Mouse (Mus musculus): ENCODE results near the gene Iffo2. TPM values are rescaled to one million over a fixed set of nuclear protein-coding genes. Genes with fewer than 3 reads are reported as not detected.
"Not testable (repeated sequence)": the region's sequence is repeated elsewhere in the genome, so short reads cannot be mapped to it uniquely, and the experiment has no call there.

Gene Iffo2
- 5.1 and 5.8 TPM in 2 replicates for polyA plus RNA-seq (2015; fragmentation: Nextera tagmentation; extraction: Ambion mirVana)

DNA sequence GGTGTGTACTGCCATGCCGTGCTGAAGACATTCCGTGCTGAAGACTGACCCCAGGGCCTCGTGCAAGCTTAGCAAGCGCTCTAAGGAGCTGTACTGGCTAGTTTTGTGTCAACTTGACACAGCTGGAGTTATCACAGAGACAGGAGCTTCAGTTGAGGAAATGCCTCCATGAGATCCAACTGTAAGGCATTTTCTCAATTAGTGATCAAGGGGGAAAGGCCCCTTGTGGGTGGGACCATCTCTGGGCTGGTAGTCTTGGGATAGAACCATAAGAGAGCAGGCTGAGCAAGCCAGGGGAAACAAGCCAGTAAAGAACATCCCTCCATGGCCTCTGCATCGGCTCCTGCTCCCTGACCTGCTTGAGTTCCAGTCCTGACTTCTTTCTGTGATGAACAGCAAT is at the start of gene Iffo2:
Gene Iffo2, plus strand, starts transcription at position 301 of the 400 bp plus-strand sequence.
- WGBS: 71% methylated on average over 5 of the region's 5 CpGs

DNA sequence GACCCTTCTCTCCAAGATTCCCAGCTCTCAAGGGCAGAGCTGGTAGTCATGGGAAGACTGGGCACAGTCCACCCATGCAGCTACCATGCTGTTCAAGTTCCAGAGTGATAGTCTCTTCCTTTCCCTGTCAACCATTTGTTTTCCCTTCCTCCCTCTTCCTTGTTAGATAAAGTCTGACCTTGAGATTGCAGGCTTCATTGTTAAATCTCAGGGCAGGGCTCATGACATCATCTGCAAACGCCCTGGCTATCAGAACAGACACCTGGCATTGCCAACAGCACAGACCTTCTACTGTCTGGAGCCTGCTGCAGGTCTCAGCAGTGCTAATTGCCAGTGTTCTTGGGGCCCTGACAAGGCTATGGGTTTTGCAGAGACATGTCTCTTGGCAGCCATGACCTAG is 48.9 kb upstream of the Iffo2 start:
- H3K9ac ChIP-seq: no peak overlapping the region
- no peak for ATAC-seq (ENCODE audit: insufficient number of reproducible peaks, low FRiP score, low TSS enrichment, low read depth)
- no peaks in the 10 kb centered on the region for H3K9me3 ChIP-seq (replicated peaks)
- H3K4me2 ChIP-seq (replicated peaks): no peak overlapping the region
- no peaks in the 10 kb centered on the region for H3K27me3 ChIP-seq
- no peak overlapping the region for H3K27ac ChIP-seq (replicated peaks)
- no peaks in the 10 kb centered on the region for H3K4me1 ChIP-seq
- no peak overlapping the region for H3K4me3 ChIP-seq (replicated peaks)
- peaks cover 95% of the 10 kb centered on the region for H3K36me3 ChIP-seq
- 73% methylated on average over 1 of the region's 1 CpGs for WGBS

More for the DNA sequence above, at the start of gene Iffo2:
- H3K27me3 ChIP-seq; H3K4me2 ChIP-seq (replicated peaks); H3K4me1 ChIP-seq; H3K9me3 ChIP-seq (replicated peaks); ATAC-seq (ENCODE audit: insufficient number of reproducible peaks, low FRiP score, low TSS enrichment, low read depth); H3K4me3 ChIP-seq (replicated peaks); H3K27ac ChIP-seq (replicated peaks); H3K36me3 ChIP-seq; H3K9ac ChIP-seq: not testable (repeated sequence)

DNA sequence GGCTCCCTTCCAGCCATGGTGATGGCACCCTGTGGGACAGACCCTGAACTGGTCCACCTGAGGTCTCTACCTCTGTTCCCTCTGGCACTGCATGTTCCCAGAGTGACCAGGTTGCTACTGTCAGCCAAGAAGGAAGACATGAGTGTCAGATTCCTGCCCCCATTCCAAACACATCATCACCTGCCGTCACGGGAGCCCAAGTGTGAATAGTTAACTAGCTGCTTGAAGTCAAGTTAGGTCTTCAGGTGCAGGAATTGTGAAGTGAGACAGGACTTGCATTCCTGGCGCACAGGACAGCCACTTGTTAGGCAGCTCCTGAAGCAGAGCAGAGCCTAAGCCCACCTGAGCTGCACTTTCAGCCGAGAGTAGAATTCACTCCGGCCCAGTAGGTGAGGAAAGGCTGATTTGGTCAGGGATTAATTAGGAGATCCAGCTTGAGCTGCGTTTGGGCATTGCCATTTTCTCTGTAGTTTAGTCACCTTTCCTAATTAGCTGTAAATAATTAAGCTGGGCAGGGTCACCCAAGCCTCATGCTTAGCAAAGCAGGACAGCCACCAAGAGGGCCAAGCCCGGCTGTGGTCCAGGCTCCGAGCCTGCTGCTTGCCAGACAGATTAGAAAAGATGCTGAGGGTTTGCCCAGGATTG is 46.8 kb upstream of the Iffo2 start:
- H3K27ac ChIP-seq (replicated peaks): no peak overlapping the region
- no peak overlapping the region for H3K9ac ChIP-seq
- no peaks in the 10 kb centered on the region for H3K27me3 ChIP-seq
- WGBS: 87% methylated on average over 8 of the region's 8 CpGs
- no peaks in the 10 kb centered on the region for H3K4me1 ChIP-seq
- H3K36me3 ChIP-seq: peaks cover 97% of the 10 kb centered on the region
- H3K4me3 ChIP-seq (replicated peaks): no peak overlapping the region
- H3K4me2 ChIP-seq (replicated peaks): no peak overlapping the region
- ATAC-seq (ENCODE audit: insufficient number of reproducible peaks, low FRiP score, low TSS enrichment, low read depth): no peak
- no peaks in the 10 kb centered on the region for H3K9me3 ChIP-seq (replicated peaks)

DNA sequence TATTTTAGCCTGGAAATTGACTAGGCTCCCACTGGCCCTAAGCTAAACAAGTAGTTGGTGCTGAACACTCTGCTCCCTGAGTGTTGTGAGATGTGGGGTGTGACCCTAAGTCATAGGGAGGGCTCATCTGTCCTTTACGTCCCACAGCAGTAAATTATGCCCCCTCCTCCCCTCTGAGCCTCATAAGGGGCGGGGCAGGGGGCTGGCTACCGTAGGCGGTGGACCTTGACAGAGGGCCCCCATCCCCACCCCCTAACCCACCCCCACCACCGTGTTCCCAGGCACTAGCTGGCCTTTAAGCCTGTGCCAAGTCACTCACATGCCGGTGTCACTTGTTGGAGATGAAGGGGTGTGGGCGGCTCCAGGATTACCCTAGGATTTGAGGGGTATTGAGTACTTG is 45.9 kb upstream of the Iffo2 start:
- no peaks in the 10 kb centered on the region for H3K4me1 ChIP-seq
- no peak for ATAC-seq (ENCODE audit: insufficient number of reproducible peaks, low FRiP score, low TSS enrichment, low read depth)
- H3K27ac ChIP-seq (replicated peaks): no peak overlapping the region
- WGBS: 86% methylated on average over 7 of the region's 7 CpGs
- H3K27me3 ChIP-seq: no peaks in the 10 kb centered on the region
- H3K4me3 ChIP-seq (replicated peaks): no peak overlapping the region
- no peak overlapping the region for H3K4me2 ChIP-seq (replicated peaks)
- H3K9ac ChIP-seq: no peak overlapping the region
- H3K36me3 ChIP-seq: peaks cover 97% of the 10 kb centered on the region
- H3K9me3 ChIP-seq (replicated peaks): no peaks in the 10 kb centered on the region

DNA sequence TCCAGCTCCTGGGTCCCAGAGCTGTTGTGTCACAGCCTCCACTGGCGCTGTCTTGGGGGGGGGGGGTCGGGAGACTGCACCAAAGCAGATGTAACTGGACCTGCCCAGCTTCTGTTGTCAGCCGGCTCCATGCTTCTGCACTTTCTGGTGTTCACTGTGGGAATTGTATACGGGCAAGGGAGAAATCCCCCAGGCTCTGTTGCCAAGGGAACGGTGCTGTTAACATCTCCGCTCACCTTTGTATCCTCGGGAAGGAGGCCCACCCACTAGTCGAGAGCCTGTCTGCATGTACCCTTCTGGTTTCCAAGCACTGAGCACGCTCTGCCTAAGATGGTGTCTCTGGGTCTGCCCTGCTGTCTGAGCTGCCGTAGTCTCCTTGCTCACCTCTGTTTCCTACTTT is 43.3 kb upstream of the Iffo2 start:
- H3K9me3 ChIP-seq (replicated peaks): no peaks in the 10 kb centered on the region
- no peaks in the 10 kb centered on the region for H3K27me3 ChIP-seq
- no peak overlapping the region for H3K4me3 ChIP-seq (replicated peaks)
- peak; percentile 17; the same call in 1 of the 2 replicates for ATAC-seq (ENCODE audit: insufficient number of reproducible peaks, low FRiP score, low TSS enrichment, low read depth)
- no peak overlapping the region for H3K9ac ChIP-seq
- H3K4me1 ChIP-seq: no peaks in the 10 kb centered on the region
- no peak overlapping the region for H3K4me2 ChIP-seq (replicated peaks)
- WGBS: 40% methylated on average over 10 of the region's 10 CpGs
- H3K27ac ChIP-seq (replicated peaks): no peak overlapping the region
- peaks cover 96% of the 10 kb centered on the region for H3K36me3 ChIP-seq

DNA sequence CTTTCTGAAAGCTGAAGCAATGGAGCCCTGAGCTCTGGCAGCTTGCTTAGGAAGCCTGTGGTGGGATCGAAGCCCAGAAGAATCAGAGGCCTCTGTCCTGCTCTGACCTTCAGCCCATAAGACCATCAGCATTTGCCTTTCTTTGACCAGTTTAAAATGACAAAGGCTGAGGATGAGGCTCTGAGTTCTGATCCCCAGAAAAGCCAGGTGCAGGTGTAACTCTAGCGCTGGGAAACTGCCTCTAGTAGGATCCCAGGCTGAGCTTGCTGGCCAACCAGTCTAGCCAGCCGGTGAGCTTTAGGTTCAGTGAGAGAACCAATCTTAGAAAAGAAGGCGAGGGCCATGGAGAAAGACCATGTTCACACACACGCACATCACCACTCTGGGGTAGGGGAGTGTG is 42.0 kb upstream of the Iffo2 start:
- Histone ChIP-seq H3K27ac (replicated peaks) (no peak overlapping the region), H3K4me2 (replicated peaks) (no peak overlapping the region), H3K9me3 (replicated peaks) (no peaks in the 10 kb centered on the region), H3K9ac (no peak overlapping the region), H3K27me3 (no peaks in the 10 kb centered on the region), H3K4me1 (no peaks in the 10 kb centered on the region), H3K36me3 (peaks cover 84% of the 10 kb centered on the region), H3K4me3 (replicated peaks) (no peak overlapping the region)
- ATAC-seq (ENCODE audit: insufficient number of reproducible peaks, low FRiP score, low TSS enrichment, low read depth): no peak
- WGBS: 89% methylated on average over 5 of the region's 5 CpGs

DNA sequence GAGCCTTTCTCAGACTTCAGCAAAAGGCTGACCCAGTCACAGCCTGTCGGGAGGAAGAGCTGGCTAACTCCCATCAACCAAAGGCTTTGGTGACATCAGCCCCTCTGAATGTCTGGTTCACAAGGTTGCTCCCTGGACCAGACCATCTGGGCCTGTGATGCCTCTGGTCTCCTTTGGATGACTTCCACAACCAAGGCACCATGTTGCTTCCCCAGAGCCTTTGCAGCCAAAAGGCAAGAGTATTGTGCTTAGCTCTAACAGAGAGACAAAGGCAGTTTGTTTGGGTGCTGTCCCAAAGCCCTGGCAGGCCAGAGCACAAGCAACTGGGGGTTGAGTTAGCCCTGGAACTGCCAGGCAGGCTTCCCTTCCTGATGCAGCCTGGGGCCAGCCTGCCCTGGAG is 40.4 kb upstream of the Iffo2 start:
- Histone ChIP-seq H3K4me1 (no peaks in the 10 kb centered on the region), H3K9me3 (replicated peaks) (no peaks in the 10 kb centered on the region), H3K36me3 (peaks cover 68% of the 10 kb centered on the region), H3K9ac (no peak overlapping the region), H3K4me2 (replicated peaks) (no peak overlapping the region), H3K27me3 (no peaks in the 10 kb centered on the region), H3K4me3 (replicated peaks) (no peak overlapping the region), H3K27ac (replicated peaks) (no peak overlapping the region)
- ATAC-seq (ENCODE audit: insufficient number of reproducible peaks, low FRiP score, low TSS enrichment, low read depth): no peak
- WGBS: 86% methylated on average over 1 of the region's 1 CpGs

DNA sequence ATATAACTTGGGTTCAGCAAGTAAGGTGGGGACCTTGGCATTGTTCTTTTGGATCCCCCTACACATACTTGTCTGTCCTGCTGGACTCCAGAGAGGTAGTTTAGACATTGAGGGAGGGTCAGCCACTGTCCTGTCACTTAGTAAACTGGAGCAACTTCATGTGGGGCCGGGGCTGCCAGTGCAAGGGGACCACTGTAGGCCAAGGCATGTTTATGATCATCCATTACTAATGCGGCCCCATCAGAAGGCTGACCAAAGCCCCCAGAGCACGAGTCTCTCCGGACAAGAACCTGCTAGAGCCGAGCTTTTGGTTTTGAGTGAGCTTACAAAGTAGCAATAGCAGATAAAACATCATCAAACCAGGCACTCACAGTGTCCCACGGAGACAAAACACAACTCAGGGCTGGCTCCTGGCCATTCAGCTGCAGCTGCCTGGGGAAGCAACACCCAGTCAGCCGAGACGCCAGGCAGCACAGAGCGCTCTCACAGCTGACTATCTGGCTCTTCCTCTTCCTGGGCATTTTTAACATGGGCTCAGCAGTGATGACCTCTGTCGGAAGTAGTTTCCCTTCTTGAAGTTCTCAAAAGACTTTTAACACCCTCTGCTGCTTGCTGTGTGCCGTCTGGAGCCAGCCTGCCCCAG is 39.8 kb upstream of the Iffo2 start:
- peaks cover 62% of the 10 kb centered on the region for H3K36me3 ChIP-seq
- H3K27me3 ChIP-seq: no peaks in the 10 kb centered on the region
- no peak overlapping the region for H3K4me2 ChIP-seq (replicated peaks)
- H3K4me3 ChIP-seq (replicated peaks): no peak overlapping the region
- H3K9ac ChIP-seq: no peak overlapping the region
- no peak for ATAC-seq (ENCODE audit: insufficient number of reproducible peaks, low FRiP score, low TSS enrichment, low read depth)
- no peaks in the 10 kb centered on the region for H3K4me1 ChIP-seq
- WGBS: 75% methylated on average over 11 of the region's 11 CpGs
- H3K27ac ChIP-seq (replicated peaks): no peak overlapping the region
- H3K9me3 ChIP-seq (replicated peaks): no peaks in the 10 kb centered on the region

DNA sequence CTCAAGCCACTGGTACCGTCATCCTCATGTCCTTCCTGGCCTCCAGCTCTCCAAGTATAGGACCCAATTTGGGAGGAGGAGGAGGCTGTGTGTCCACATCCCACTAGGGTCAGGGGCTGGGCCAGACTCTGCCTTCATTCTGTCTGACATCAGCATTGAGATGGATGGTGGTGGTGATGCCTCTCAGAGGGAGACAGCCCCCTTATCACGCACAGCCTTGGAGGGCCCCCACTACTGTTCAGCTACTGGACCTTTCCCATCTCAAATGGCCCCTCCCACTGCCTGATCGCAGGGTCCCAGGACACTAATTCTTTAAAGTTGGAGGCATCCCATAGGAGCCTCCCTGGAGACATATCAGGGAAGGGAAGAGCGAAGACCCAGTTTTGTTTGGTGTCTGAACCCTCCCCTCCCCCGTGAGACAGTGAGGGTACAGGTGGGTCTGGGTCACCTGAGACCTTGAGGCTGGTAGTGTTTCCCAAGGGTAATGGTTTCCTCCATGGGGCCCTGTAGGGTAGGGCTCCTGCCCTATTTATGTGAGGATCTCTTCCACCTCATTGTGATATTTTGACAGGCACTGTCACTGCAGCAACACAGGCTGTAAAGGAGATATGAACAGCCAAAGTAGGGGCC is 38.7 kb upstream of the Iffo2 start:
- no peaks in the 10 kb centered on the region for H3K27me3 ChIP-seq
- H3K4me2 ChIP-seq (replicated peaks): no peak overlapping the region
- H3K27ac ChIP-seq (replicated peaks): no peak overlapping the region
- no peak overlapping the region for H3K4me3 ChIP-seq (replicated peaks)
- H3K36me3 ChIP-seq: peaks cover 53% of the 10 kb centered on the region
- WGBS: 84% methylated on average over 5 of the region's 5 CpGs
- no peaks in the 10 kb centered on the region for H3K9me3 ChIP-seq (replicated peaks)
- no peaks in the 10 kb centered on the region for H3K4me1 ChIP-seq
- no peak overlapping the region for H3K9ac ChIP-seq
- no peak for ATAC-seq (ENCODE audit: insufficient number of reproducible peaks, low FRiP score, low TSS enrichment, low read depth)

DNA sequence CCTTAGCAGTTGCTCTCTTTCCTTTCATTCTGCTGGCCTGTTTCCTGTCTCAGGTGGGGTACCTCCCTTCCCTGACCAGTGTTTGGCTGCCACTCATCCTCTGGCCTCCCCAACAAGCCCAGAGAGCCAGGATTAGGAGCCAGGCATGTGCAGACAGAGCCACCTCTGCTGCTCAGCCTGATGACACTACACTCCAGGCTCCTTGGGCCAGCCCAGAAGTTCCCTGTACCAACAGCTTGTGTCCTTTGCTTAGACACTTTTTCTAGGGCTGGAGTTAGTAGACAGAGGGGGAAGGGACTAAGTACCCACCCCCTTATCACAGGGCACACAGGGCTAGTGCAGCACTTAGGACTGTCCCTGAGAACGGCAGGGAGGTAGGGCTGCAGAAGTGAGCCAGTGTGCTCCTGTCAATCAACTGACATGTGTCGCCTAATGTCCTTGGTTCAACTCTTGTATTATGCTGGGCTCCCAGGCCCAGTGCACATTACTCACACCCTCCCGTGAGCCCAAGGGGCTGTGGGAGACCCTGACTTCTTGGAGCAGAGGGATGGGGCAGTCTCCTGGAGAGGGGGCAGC is 38.0 kb upstream of the Iffo2 start:
- no peaks in the 10 kb centered on the region for H3K4me1 ChIP-seq
- H3K36me3 ChIP-seq: peaks cover 46% of the 10 kb centered on the region
- no peaks in the 10 kb centered on the region for H3K27me3 ChIP-seq
- H3K4me3 ChIP-seq (replicated peaks): no peak overlapping the region
- no peak for ATAC-seq (ENCODE audit: insufficient number of reproducible peaks, low FRiP score, low TSS enrichment, low read depth)
- H3K9me3 ChIP-seq (replicated peaks): no peaks in the 10 kb centered on the region
- no peak overlapping the region for H3K9ac ChIP-seq
- no peak overlapping the region for H3K4me2 ChIP-seq (replicated peaks)
- WGBS: 52% methylated on average over 3 of the region's 3 CpGs
- no peak overlapping the region for H3K27ac ChIP-seq (replicated peaks)

DNA sequence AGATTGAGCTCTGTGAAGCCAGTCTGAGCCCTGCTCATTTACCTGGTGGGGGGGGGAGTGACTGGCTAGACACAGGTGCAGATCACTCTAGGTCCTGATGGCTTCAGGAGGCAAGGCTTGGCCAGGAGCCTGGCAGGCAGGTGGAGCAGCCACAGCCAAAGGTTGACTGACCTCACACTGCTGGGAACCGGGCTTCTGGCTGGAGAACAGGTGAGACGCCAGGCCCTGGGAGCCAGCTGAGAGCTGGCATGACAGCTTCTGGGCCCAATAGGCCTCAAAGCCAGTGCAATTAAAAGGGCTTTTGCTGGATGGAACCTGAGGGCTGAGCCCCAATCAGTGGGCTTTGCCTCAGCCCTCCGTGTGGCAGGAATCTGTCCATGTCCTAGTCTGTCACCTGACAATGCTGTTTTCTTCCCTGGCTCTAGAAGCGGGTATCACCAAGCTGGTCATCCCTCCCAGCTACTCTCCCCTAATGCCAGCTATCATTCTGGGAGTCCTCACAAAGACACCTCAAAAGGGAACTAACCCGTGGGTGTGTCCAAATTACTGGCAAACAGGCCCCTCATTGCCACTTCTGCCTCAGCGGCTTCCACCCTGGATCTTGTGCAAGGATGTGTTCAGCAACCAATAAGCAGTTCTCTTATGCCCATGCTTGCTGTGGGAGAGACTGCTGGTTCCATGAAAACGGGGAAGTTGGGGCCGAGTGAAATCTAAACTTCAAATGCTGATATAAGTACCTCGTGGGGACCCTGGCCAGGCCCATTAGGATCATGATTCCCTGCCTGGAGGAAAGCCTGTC is 36.9 kb upstream of the Iffo2 start:
- Histone ChIP-seq H3K27me3 (no peaks in the 10 kb centered on the region), H3K9me3 (replicated peaks) (no peaks in the 10 kb centered on the region), H3K4me1 (no peaks in the 10 kb centered on the region), H3K27ac (replicated peaks) (no peak overlapping the region), H3K36me3 (peaks cover 36% of the 10 kb centered on the region), H3K4me3 (replicated peaks) (no peak overlapping the region), H3K4me2 (replicated peaks) (no peak overlapping the region), H3K9ac (no peak overlapping the region)
- 57% methylated on average over 9 of the region's 9 CpGs for WGBS
- ATAC-seq (ENCODE audit: insufficient number of reproducible peaks, low FRiP score, low TSS enrichment, low read depth): no peak

Measured in embryonic facial prominence, embryonic 15.5 days (tissue).